Mouse (Mus musculus) intestine, postnatal 0 days (tissue): Measurements from ENCODE around the gene Olfr1466. TPM values are rescaled to one million over a fixed set of nuclear protein-coding genes. Genes with fewer than 3 reads are reported as not detected.

Experiments used
- ATAC-seq: fragments of 200-750 bp; cut with Nextera tagmentation; 2 replicates; pipeline ENCODE4 v1.8.0; 2017; ENCODE audit warnings: mild to moderate bottlenecking, moderate TSS enrichment, moderate library complexity
- H3K27ac ChIP-seq: fragments of 300-500 bp; sonication (generic); 2 replicates; pipeline ENCODE4 v1.5.1; 2014; ENCODE audit warnings: mild to moderate bottlenecking, low read depth, low read length, moderate library complexity
- H3K27me3 ChIP-seq: fragments of 300-500 bp; sonication (generic); replicated peaks from 2 replicates; pipeline ENCODE4 v1.6.1; 2014; ENCODE audit warnings: low read length, mixed read lengths; ENCODE audit not compliant: control insufficient read depth, insufficient read depth
- H3K36me3 ChIP-seq: fragments of 300-500 bp; sonication (generic); 2 replicates; pipeline ENCODE4 v1.6.1; 2014; ENCODE audit warnings: mild to moderate bottlenecking, moderate library complexity; ENCODE audit not compliant: control insufficient read depth, insufficient read depth
- H3K4me1 ChIP-seq: fragments of 300-500 bp; sonication (generic); replicated peaks from 2 replicates; pipeline ENCODE4 v1.6.1; 2014; ENCODE audit warnings: antibody characterized with exemption, low read length, mixed read lengths; ENCODE audit not compliant: control insufficient read depth, insufficient read depth
- H3K4me2 ChIP-seq: fragments of 300-500 bp; sonication (generic); replicated peaks from 2 replicates; pipeline ENCODE4 v1.6.1; 2014; ENCODE audit warnings: low read depth, mild to moderate bottlenecking, moderate library complexity
- H3K4me3 ChIP-seq: fragments of 300-500 bp; sonication (generic); 2 replicates; pipeline ENCODE4 v1.5.1; 2014; ENCODE audit warnings: low read depth, low read length
- H3K9ac ChIP-seq: fragments of 300-500 bp; sonication (generic); 2 replicates; pipeline ENCODE4 v1.6.1; 2014; ENCODE audit warnings: mild to moderate bottlenecking, low read depth, low read length
- H3K9me3 ChIP-seq: fragments of 300-500 bp; sonication (generic); 2 replicates; pipeline ENCODE4 v1.6.1; 2016; ENCODE audit warnings: mixed run types; ENCODE audit not compliant: control insufficient read depth
- CTCF ChIP-seq: sonication (generic); IDR thresholded peaks from 2 replicates; pipeline ENCODE4 v1.5.1; 2016; ENCODE audit warnings: low read depth, mild to moderate bottlenecking, control low read depth, antibody characterized with exemption, moderate library complexity
- WGBS: fragments of 180-500 bp; shearing (Covaris S2); extraction: QIAGEN DNeasy Blood & Tissue Kit; methylation state at CpG from one replicate; pipeline ENCODE4 v1.1.7; 2014; 5-methylcytosine and 5-hydroxymethylcytosine counted together
- polyA plus RNA-seq: library from polyadenylated mRNA; unstranded; fragments of >200 nt; fragmentation: Nextera tagmentation; extraction: Ambion mirVana; gene quantifications from 2 replicates; pipeline ENCODE4 v1.2.1, GENCODE M21; 2015

Olfr1466 gene
- polyA plus RNA-seq: not detected in 2 replicates

DNA sequence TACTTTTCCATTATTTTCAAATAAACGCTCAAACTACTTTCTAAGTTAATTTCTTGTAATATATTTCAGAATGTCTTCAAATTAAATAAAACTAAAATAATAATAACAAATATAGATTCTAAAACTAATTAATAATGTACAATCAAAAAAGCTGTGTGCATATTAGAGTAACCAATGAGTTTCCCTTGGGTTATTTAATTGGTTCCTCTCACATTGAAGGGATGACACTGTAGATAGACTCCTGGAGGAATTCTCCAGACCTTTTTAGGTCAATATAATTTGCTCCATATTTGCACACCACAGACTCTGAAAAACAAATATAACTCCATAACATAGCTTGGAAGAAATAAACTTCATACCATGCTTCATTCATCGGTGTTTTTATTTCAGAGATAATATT lies at the start of gene Olfr1466:
Olfr1466 (plus strand) TSS at position 301 of the 400 bp plus-strand sequence.
- H3K4me1 ChIP-seq: no peaks in the 10 kb centered on the region
- H3K9ac ChIP-seq: no peak within 1 kb of the TSS
- no peaks in the 10 kb centered on the region for H3K36me3 ChIP-seq
- no peak for ATAC-seq
- H3K27ac ChIP-seq: no peak within 1 kb of the TSS
- H3K4me2 ChIP-seq: no peak within 1 kb of the TSS
- H3K27me3 ChIP-seq: no peaks in the 10 kb centered on the region
- no peak for TF ChIP-seq CTCF
- 91% methylated on average over 2 of the region's 2 CpGs for WGBS
- H3K9me3 ChIP-seq: 0 out of 2 replicates have a peak, but pooled peaks cover 4% of the 10 kb centered on the region
- no peak within 1 kb of the TSS for H3K4me3 ChIP-seq

DNA sequence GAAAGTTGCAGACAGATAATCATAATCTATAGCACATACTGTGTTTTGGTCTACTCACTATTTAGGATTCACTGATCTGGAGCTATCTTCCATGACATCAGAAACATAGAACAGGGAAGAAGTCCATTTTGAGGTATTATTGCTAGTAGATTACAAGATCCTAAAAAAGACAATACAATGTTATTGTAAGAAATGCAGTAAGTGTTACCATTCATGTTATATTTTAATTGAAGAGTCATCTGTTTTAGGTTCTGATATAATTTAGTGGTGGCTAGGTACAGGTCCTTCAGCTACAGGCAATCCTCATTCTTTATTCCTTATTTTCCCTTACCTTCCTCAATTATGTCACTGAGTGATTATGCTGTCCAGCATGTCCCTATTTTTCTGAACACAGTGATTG lies 23.2 kb upstream of the Olfr1466 start, which contains the start of gene Olfr1465:
Olfr1465 (minus strand) TSS at position 101 of the 400 bp plus-strand sequence.
- Histone ChIP-seq H3K9ac (no peak within 1 kb of the TSS), H3K4me1 (no peaks in the 10 kb centered on the region), H3K27me3 (no peaks in the 10 kb centered on the region), H3K4me2 (no peak within 1 kb of the TSS), H3K27ac (no peak within 1 kb of the TSS), H3K36me3 (no peaks in the 10 kb centered on the region), H3K4me3 (no peak within 1 kb of the TSS), H3K9me3 (no peaks in the 10 kb centered on the region)
- ATAC-seq: no peak
- no peak for TF ChIP-seq CTCF

DNA sequence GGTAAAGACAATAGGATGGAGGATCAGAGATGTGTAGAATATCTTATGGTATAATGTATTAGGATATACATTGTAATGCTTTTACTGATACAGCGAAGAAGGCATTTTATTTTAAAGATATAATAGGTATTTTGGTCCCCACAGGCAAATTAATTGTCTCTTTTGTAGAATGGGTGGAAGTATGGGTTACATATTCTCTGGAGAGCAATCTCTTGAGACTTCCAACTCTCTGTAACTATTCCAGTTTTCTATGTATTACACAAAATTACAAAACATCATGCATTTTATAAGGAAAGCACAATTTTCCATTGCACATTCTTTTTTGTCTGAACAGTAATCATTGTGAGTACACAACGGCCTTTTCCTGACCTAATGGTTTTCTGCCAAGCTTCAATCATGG lies 23.3 kb downstream of the Olfr1466 start, which contains the start of gene Olfr1467:
Olfr1467 (plus strand) TSS at position 301 of the 400 bp plus-strand sequence.
- WGBS: 72% methylated on average over 2 of the region's 2 CpGs
- ATAC-seq: no peak
- H3K4me1 ChIP-seq: no peaks in the 10 kb centered on the region
- H3K4me2 ChIP-seq: no peak within 1 kb of the TSS
- H3K4me3 ChIP-seq: no peak within 1 kb of the TSS
- no peak within 1 kb of the TSS for H3K27ac ChIP-seq
- H3K27me3 ChIP-seq: no peaks in the 10 kb centered on the region
- H3K36me3 ChIP-seq: no peaks in the 10 kb centered on the region
- no peak within 1 kb of the TSS for H3K9ac ChIP-seq
- no peak for TF ChIP-seq CTCF
- H3K9me3 ChIP-seq: 0 out of 2 replicates have a peak, but pooled peaks cover 3% of the 10 kb centered on the region

Other genes with a start within 250 kb of the Olfr1466 start
- gene Olfr1457, start 241.0 kb upstream of the Olfr1466 start, polyA plus RNA-seq: not detected in 2 replicates
- not detected in 2 replicates for gene Olfr1458, start 232.1 kb upstream of the Olfr1466 start, polyA plus RNA-seq
- not detected in 2 replicates for gene Olfr1459, start 189.3 kb upstream of the Olfr1466 start, polyA plus RNA-seq
- not detected in 2 replicates for gene Olfr1461, start 175.9 kb upstream of the Olfr1466 start, polyA plus RNA-seq
- not detected in 2 replicates for gene Olfr1462, start 153.1 kb upstream of the Olfr1466 start, polyA plus RNA-seq
- gene Olfr1463, start 107.5 kb upstream of the Olfr1466 start, polyA plus RNA-seq: not detected in 2 replicates
- not detected in 2 replicates for gene Olfr1465, start 23.3 kb upstream of the Olfr1466 start, polyA plus RNA-seq
- not detected in 2 replicates for gene Olfr1467, start 23.4 kb downstream of the Olfr1466 start, polyA plus RNA-seq
- not detected in 2 replicates for gene Olfr1469, start 69.0 kb downstream of the Olfr1466 start, polyA plus RNA-seq
- not detected in 2 replicates for gene Olfr1471, start 104.5 kb downstream of the Olfr1466 start, polyA plus RNA-seq
- not detected in 2 replicates for gene Olfr1472, start 117.2 kb downstream of the Olfr1466 start, polyA plus RNA-seq
- gene Olfr1474, start 130.7 kb downstream of the Olfr1466 start, polyA plus RNA-seq: not detected in 2 replicates
- gene Olfr1475, start 141.3 kb downstream of the Olfr1466 start, polyA plus RNA-seq: not detected in 2 replicates
- not detected in 2 replicates for gene Olfr1477, start 161.7 kb downstream of the Olfr1466 start, polyA plus RNA-seq
- gene Olfr1480, start 189.1 kb downstream of the Olfr1466 start, polyA plus RNA-seq: not detected in 2 replicates
- gene Olfr1484, start 244.6 kb downstream of the Olfr1466 start, polyA plus RNA-seq: not detected in 2 replicates